Mouse (Mus musculus) C2C12 (cell line): ENCODE data around the gene Gm43191. TPM values are rescaled to one million over a fixed set of nuclear protein-coding genes. Genes with fewer than 3 reads are reported as not detected.

Source experiments
- H3K27me3 ChIP-seq: one replicate; pipeline ENCODE4 v1.6.1; 2011; ENCODE audit not compliant: control insufficient read depth, insufficient read depth, insufficient read length
- H3K36me3 ChIP-seq: one replicate; pipeline ENCODE4 v1.6.1; 2011; ENCODE audit not compliant: control insufficient read depth, insufficient read depth
- H3K4me3 ChIP-seq: one replicate; pipeline ENCODE4 v1.5.1; 2011; ENCODE audit warnings: mild to moderate bottlenecking, control low read depth; ENCODE audit not compliant: poor library complexity, insufficient read depth, severe bottlenecking
- H3K79me2 ChIP-seq: one replicate; pipeline ENCODE4 v1.6.1; 2011; ENCODE audit not compliant: control insufficient read depth, insufficient read depth
- H3K79me3 ChIP-seq: one replicate; pipeline ENCODE4 v1.6.1; 2011; ENCODE audit warnings: low read depth, control low read depth
- H3ac ChIP-seq: one replicate; pipeline ENCODE3; 2011; ENCODE audit warnings: low read depth; ENCODE audit not compliant: control insufficient read depth, insufficient read length
- CTCF ChIP-seq: IDR thresholded peaks from one replicate; pipeline ENCODE4 v1.5.1; 2011; ENCODE audit not compliant: control insufficient read depth, insufficient read depth, insufficient read length
- FOSL1 ChIP-seq: IDR thresholded peaks from one replicate; pipeline ENCODE4 v1.8.0; 2011; ENCODE audit warnings: mild to moderate bottlenecking, low read length; ENCODE audit not compliant: poor library complexity, insufficient read depth, severe bottlenecking
- MAX ChIP-seq: IDR thresholded peaks from one replicate; pipeline ENCODE4 v1.6.1; 2011; ENCODE audit warnings: mild to moderate bottlenecking, control low read depth
- MYOG ChIP-seq: IDR thresholded peaks from one replicate; pipeline ENCODE4 v1.6.1; 2011; ENCODE audit not compliant: control insufficient read depth, insufficient read length; ENCODE audit errors: extremely low read depth
- USF1 ChIP-seq: IDR thresholded peaks from one replicate; pipeline ENCODE4 v1.6.1; 2011; ENCODE audit warnings: low read depth, mild to moderate bottlenecking, control low read depth, moderate library complexity
- polyA plus RNA-seq: library from polyadenylated mRNA; unstranded; fragments of >200 nt; fragmentation: generic; extraction: Trizol; gene quantifications from one replicate; pipeline ENCODE4 v1.2.1, GENCODE M21; 2012; ENCODE audit warnings: missing spikeins

The Gm43191 gene
- polyA plus RNA-seq, 1 experiment: not detected

GRCm38 (mm10) chr3:116594076-116594727 is 86.9 kb downstream of the Gm43191 start:
- Histone ChIP-seq H3K4me3 (peak overlapping the region; percentile 90), H3ac (peak overlapping the region; percentile 55), H3K27me3 (no peaks in the 10 kb centered on the region), H3K79me2 (peaks cover 68% of the 10 kb centered on the region), H3K36me3 (peaks cover 31% of the 10 kb centered on the region), H3K79me3 (peaks cover 50% of the 10 kb centered on the region)
- TF ChIP-seq FOSL1: no peak
- no peak for TF ChIP-seq CTCF
- TF ChIP-seq USF1: no peak
- TF ChIP-seq MYOG: no peak
- TF ChIP-seq MAX: no peak

Other genes starting within 250 kb of the Gm43191 start
- 52.7 TPM for gene Rtca, start 173.1 kb downstream of the Gm43191 start, polyA plus RNA-seq
- 1.8 TPM for gene Dbt, start 168.2 kb downstream of the Gm43191 start, polyA plus RNA-seq
- gene Lrrc39, start 118.3 kb downstream of the Gm43191 start, polyA plus RNA-seq: 0.15 TPM
- gene Sass6, start 86.3 kb downstream of the Gm43191 start, polyA plus RNA-seq: 4.1 TPM
- gene Trmt13, start 66.7 kb downstream of the Gm43191 start, polyA plus RNA-seq: 3.5 TPM
- 13.3 TPM for gene Mfsd14a, start 18.6 kb downstream of the Gm43191 start, polyA plus RNA-seq
- 4.2 TPM for gene Slc35a3, start 31.6 kb upstream of the Gm43191 start, polyA plus RNA-seq
- 8.7 TPM for gene Agl, start 126.9 kb upstream of the Gm43191 start, polyA plus RNA-seq
- 13.1 TPM for gene Frrs1, start 178.2 kb upstream of the Gm43191 start, polyA plus RNA-seq